Mouse (Mus musculus) thymus, postnatal 0 days (tissue): ENCODE measurements around the gene Rbm4b. TPM values are rescaled to one million over a fixed set of nuclear protein-coding genes. Genes with fewer than 3 reads are reported as not detected.
"Not testable (repeated sequence)": the region's sequence is repeated elsewhere in the genome, so short reads cannot be mapped to it uniquely, and the experiment has no call there.

Experiments
- DNase-seq: peaks from one replicate; pipeline ENCODE4 v3.0.0-alpha.2; 2015; ENCODE audit warnings: low spot score
- polyA plus RNA-seq: library from polyadenylated mRNA; unstranded; fragments of >200 nt; fragmentation: Nextera tagmentation; extraction: Ambion mirVana; gene quantifications from 2 replicates; pipeline ENCODE4 v1.2.1, GENCODE M21; 2015

Gene Rbm4b
- polyA plus RNA-seq, 1 experiment from 2014 or later = 49.0 TPM

- no peak for DNase-seq
These were observed 12.3 kb upstream of the Rbm4b start for GRCm38 (mm10) chr19:4744026-4744425.

DNA sequence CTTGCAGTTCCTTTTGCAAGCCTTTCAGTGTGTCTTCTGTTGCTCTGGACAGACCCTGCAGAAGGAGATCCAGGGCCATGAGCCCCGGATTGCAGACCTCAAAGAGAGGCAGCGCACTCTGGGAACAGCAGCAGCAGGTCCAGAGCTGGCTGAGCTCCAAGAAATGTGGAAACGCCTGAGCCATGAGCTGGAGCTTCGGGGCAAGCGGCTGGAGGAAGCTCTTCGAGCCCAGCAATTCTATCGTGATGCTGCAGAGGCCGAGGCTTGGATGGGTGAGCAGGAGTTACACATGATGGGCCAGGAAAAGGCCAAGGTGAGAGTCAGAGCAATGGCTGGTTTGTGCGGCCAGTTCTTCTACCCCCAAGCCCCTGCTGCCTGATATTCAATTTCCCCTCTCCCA is 11.2 kb upstream of the Rbm4b start:
- no peak for DNase-seq

- no peak for DNase-seq
These were observed 10.6 kb upstream of the Rbm4b start for GRCm38 (mm10) chr19:4745681-4746080.

DNA sequence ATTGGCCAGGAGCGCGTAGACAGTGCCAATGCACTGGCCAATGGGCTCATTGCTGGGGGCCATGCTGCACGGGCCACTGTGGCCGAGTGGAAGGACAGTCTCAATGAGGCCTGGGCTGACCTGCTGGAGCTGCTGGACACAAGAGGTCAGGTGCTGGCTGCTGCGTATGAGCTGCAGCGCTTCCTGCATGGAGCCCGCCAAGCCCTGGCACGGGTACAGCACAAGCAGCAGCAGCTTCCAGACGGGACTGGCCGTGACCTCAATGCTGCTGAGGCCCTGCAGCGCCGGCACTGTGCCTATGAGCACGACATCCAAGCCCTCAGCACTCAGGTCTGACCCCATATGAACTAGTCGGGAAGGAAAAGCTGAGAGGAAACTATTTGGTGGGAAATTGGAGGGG is 9.7 kb upstream of the Rbm4b start:
- DNase-seq = no peak

DNA sequence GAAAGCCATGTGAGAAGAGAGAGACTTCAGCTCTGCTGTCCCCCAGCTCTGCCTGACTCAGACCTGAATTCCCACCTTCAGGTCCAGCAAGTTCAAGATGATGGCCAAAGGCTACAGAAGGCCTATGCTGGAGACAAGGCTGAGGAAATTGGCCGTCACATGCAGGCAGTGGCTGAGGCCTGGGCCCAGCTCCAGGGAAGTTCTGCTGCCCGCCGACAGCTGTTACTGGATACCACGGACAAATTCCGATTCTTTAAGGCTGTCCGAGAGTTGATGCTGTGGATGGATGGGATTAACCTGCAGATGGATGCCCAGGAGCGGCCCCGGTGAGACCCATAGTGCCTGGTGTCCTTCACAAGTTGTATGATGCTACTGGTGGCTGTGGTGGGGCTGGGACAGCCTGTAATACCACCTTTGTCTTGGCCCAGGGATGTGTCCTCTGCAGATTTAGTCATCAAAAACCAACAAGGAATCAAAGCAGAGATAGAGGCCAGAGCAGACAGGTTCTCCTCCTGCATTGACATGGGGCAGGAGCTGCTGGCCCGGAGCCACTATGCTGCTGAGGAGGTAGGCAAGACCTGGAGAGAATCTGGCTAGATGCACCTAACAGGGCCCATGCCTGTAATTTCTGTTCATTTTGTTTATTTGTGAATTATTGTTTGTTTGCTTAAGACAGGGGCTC is 8.5 kb upstream of the Rbm4b start:
- no peak for DNase-seq

DNA sequence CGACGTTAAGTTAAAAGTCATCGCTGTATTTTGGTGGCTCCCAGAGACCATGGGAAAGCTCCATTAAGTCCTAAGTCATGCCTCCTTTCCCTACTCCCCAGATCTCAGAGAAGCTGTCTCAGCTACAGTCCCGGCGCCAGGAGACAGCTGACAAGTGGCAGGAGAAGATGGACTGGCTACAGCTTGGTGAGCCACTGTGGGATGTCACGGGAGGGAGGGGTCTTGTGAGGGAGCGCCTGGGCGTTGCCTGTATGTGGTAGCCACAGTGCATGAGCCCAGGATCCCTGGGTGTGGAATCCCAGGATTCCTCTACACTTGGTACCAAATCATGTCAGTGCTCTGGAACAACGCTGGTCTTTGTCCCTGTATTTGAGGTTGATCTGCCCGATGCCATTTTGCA is 7.8 kb upstream of the Rbm4b start:
- DNase-seq = no peak

DNA sequence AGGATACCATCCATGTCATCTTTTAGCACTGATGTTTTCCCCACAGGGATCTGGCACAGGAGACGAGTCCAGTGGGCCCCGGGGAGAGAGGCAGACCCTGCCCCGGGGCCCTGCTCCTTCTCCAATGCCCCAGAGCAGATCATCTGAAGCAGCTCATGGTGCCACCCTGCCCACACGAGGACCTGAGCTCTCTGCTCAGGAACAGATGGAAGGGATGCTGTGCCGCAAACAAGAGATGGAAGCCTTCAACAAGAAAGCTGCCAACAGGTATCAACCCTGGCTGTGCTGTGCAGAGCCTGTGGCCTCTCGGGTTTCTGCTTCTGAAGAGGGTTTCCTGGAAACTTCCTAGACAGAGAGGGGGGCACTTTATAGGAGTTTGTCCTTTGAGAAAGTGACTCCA is 6.3 kb upstream of the Rbm4b start:
- DNase-seq = no peak

GRCm38 (mm10) chr19:4755565-4756192 is 618 bp upstream of the Rbm4b start:
- DNase-seq = peak; percentile 89

DNA sequence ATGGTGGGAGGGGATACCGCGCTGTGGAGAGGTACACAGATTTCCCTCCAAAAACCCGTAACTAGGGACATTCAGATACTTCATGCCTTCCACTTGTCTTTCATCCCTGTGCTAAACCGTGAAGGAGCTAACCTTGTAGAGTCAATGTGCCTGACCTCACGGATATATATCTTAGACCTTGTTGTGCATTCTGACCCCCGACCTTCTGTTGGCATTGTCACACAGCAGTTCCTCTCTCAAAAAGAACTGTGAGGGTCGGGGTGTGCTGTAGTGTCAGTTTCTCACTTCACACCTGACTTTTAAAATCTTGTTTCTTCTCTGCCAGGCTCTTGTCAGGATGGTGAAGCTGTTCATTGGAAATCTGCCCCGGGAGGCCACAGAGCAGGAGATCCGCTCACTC is 624 bp downstream of the Rbm4b start:
- no peak for DNase-seq

- DNase-seq = not testable (repeated sequence)
These were observed 4.2 kb downstream of the Rbm4b start for GRCm38 (mm10) chr19:4760544-4760943.

DNA sequence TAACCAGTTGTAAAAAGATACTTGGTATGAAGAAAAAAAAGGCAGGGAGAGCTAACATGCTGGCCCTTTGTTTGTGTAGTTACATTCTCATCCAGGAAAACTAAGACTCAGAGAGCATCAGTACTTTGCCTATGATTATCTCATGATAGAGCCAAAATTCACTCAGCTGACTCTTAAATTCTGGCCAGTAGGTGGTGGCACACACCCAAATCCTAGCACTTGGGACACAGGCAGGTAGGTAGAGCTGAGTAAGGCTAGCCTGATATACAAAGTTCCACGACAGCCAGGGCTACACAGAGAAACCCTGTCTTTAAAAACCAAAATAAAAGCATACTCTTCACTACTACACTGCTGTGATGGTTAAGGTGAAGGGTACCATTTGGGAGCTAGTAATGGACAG is 6.6 kb downstream of the Rbm4b start:
- no peak for DNase-seq

- DNase-seq = no peak
These were observed 11.3 kb downstream of the Rbm4b start for GRCm38 (mm10) chr19:4767507-4768148.

GRCm38 (mm10) chr19:4772785-4773184 is 16.5 kb downstream of the Rbm4b start:
- no peak for DNase-seq

GRCm38 (mm10) chr19:4782891-4783290 is 26.6 kb downstream of the Rbm4b start:
- no peak for DNase-seq

DNA sequence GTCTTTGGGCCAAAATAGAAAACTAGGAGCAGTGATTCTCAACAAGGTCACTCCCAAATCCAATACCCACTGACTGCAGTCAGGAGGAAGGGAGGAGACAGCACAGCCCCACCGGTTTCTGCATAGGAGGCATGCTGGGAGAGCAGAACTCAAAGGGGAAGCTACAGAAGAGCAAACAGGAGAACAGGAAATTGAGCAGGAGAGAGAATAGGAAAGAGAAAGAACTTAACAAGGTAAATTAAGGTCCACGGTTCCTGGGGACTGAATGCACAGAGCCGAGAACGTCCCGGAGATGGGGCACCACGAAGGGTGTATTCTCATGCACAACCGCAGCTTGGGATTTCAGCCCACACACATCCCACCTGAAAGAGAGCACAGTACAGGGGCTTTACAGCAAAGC is 28.9 kb downstream of the Rbm4b start:
- no peak for DNase-seq

GRCm38 (mm10) chr19:4786313-4786712 is 30.0 kb downstream of the Rbm4b start:
- no peak for DNase-seq

DNA sequence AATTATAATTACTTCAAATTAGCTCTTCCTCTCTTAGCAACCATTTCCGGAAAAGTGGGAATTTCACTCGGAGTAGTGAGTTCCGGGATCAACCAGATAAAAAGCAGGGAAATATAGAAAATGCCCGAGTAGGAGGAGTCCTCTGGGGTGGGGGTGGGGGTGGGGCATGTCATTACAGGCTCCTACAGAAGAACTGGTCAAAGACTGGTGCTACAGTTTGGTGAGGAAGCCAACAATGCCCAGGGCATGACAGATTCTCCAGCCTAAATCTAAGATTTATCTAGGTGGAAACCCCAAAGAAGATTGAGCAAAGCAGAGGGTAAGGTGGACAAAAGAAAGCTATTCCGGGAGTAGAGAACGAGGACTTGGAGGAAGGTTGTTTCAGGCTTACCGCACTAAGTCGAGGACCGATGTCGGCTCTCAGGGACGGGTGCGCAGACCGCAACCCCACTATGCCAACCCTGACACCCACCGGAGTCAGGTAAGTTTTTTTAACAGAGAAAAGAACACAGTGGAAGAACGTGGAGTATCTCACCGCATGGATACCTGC is 37.1 kb downstream of the Rbm4b start:
- DNase-seq = no peak

GRCm38 (mm10) chr19:4793831-4794422 is 37.6 kb downstream of the Rbm4b start, which contains the start of gene Rbm4:
Rbm4 (minus strand) TSS chr19:4793901.
- peak; percentile 99 for DNase-seq

GRCm38 (mm10) chr19:4795929-4796328 is 39.6 kb downstream of the Rbm4b start:
- DNase-seq = no peak

DNA sequence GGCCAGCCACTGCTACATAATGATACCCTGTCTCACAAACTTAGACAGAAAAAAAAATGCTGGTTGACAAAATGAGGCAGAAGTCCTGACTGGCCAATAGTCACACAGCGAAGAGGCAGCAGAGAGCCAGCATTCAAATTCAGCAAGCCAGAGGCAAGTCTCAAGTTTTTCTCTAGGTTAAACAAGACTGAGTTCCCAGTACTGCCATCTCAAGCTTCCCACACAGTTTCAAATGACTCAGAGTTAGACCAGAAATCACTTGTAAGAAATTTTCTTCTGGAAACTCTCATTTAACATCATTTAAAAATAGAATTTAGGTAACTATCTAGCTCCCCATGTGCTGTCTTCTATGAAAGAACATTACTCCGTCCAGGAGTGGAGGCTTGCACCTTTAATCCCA is 41.5 kb downstream of the Rbm4b start:
- DNase-seq = no peak

DNA sequence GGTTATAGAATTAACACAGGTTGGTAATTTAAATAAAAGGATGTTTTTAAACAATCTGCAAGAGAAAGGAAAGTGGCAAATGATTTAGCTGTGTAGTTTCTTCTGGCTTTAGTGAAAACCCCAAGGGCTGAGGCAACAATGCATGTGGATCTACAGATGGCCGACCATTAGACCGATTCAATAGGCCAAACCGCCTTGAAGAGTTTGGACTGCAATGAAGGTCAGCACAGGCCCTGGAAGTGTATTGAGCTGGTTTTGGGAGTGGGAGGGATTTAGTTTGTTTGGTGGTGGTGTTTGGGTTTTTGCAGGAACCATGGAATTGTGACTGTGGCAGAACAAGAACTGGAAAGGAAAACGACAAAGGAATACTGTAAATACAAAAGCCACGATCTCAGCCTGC is 42.8 kb downstream of the Rbm4b start:
- DNase-seq = no peak

DNA sequence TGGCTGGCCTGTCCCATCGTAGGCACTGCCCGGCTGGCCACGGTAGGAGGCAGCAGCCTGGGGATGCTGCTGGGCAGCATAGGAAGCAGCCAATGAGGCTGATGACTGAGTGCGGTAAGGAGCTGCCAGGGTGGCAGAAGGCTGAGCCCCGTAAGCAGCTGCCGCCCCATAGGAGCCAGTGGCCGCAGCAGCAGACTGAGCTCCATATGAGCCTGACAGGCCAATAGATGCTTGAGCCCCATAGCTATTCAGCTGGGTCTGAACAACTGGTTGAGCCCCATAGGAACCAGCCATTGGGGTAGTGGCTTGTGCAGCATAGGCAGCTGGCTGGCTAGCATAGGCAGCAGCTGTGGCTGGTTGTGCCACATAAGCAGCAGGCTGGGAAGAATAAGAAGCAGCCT is 46.4 kb downstream of the Rbm4b start:
- no peak for DNase-seq
